Mouse (Mus musculus): ENCODE results near the gene Pde4d. TPM values are rescaled to one million over a fixed set of nuclear protein-coding genes. Genes with fewer than 3 reads are reported as not detected.

The Pde4d gene
- polyA plus RNA-seq, 1 experiment from 2014 or later = 29.2 TPM

- no peak overlapping the region for H3K9ac ChIP-seq (ENCODE audit: low read length)
- 48% methylated on average over 2 of the region's 2 CpGs for WGBS
- H3K27ac ChIP-seq (replicated peaks in 1 of 2; ENCODE audit: control insufficient read depth in 1 of 2, insufficient read depth in 1 of 2, low read depth in 2 of 2, low read length in 2 of 2) = no peak overlapping the region
- H3K4me1 ChIP-seq (ENCODE audit: control insufficient read depth in 2 of 2, insufficient read depth in 2 of 2, low read length in 2 of 2) = 0 out of 4 replicates have a peak, but pooled peaks cover 2 to 4% of the 10 kb centered on the region in 2 experiments
- no peaks in the 10 kb centered on the region for H3K27me3 ChIP-seq (ENCODE audit: control insufficient read depth, insufficient read depth, low read length)
- H3K36me3 ChIP-seq (ENCODE audit: control insufficient read depth, insufficient read depth, low read length) = no peaks in the 10 kb centered on the region
- H3K4me2 ChIP-seq (ENCODE audit: low read length) = no peak overlapping the region
- H3K4me3 ChIP-seq (ENCODE audit: control insufficient read depth in 1 of 2, insufficient read depth in 1 of 2, low read depth in 1 of 2, low read length in 2 of 2) = no peak overlapping the region
- no peak for ATAC-seq (ENCODE audit: insufficient number of reproducible peaks, insufficient read depth, low FRiP score, low read depth)
- H3K9me3 ChIP-seq (ENCODE audit: control insufficient read depth, low read length) = no peaks in the 10 kb centered on the region
Observed at GRCm38 (mm10) chr13:108429623-108430022, 20.1 kb upstream of the Pde4d start.

- WGBS = 87% methylated on average over 3 of the region's 3 CpGs
- no peak overlapping the region for H3K27ac ChIP-seq (replicated peaks in 1 of 2; ENCODE audit: control insufficient read depth in 1 of 2, insufficient read depth in 1 of 2, low read depth in 2 of 2, low read length in 2 of 2)
- 0 out of 4 replicates have a peak, but pooled peaks cover 2 to 4% of the 10 kb centered on the region in 2 experiments for H3K4me1 ChIP-seq (ENCODE audit: control insufficient read depth in 2 of 2, insufficient read depth in 2 of 2, low read length in 2 of 2)
- H3K9me3 ChIP-seq (ENCODE audit: control insufficient read depth, low read length) = no peaks in the 10 kb centered on the region
- no peak overlapping the region for H3K4me2 ChIP-seq (ENCODE audit: low read length)
- no peak for ATAC-seq (ENCODE audit: insufficient number of reproducible peaks, insufficient read depth, low FRiP score, low read depth)
- H3K27me3 ChIP-seq (ENCODE audit: control insufficient read depth, insufficient read depth, low read length) = no peaks in the 10 kb centered on the region
- H3K4me3 ChIP-seq (ENCODE audit: control insufficient read depth in 1 of 2, insufficient read depth in 1 of 2, low read depth in 1 of 2, low read length in 2 of 2) = no peak overlapping the region
- H3K36me3 ChIP-seq (ENCODE audit: control insufficient read depth, insufficient read depth, low read length) = no peaks in the 10 kb centered on the region
- no peak overlapping the region for H3K9ac ChIP-seq (ENCODE audit: low read length)
Observed at GRCm38 (mm10) chr13:108431776-108432175, 18.0 kb upstream of the Pde4d start.

GRCm38 (mm10) chr13:108435687-108436086 is 14.1 kb upstream of the Pde4d start:
- no peak overlapping the region for H3K4me2 ChIP-seq (ENCODE audit: low read length)
- H3K4me3 ChIP-seq (ENCODE audit: control insufficient read depth in 1 of 2, insufficient read depth in 1 of 2, low read depth in 1 of 2, low read length in 2 of 2) = no peak overlapping the region
- no peaks in the 10 kb centered on the region for H3K9me3 ChIP-seq (ENCODE audit: control insufficient read depth, low read length)
- H3K27me3 ChIP-seq (ENCODE audit: control insufficient read depth, insufficient read depth, low read length) = no peaks in the 10 kb centered on the region
- no peak for ATAC-seq (ENCODE audit: insufficient number of reproducible peaks, insufficient read depth, low FRiP score, low read depth)
- H3K27ac ChIP-seq (replicated peaks in 1 of 2; ENCODE audit: control insufficient read depth in 1 of 2, insufficient read depth in 1 of 2, low read depth in 2 of 2, low read length in 2 of 2) = no peak overlapping the region
- 0 out of 4 replicates have a peak, but pooled peaks cover 0 to 4% of the 10 kb centered on the region in 2 experiments for H3K4me1 ChIP-seq (ENCODE audit: control insufficient read depth in 2 of 2, insufficient read depth in 2 of 2, low read length in 2 of 2)
- no peak overlapping the region for H3K9ac ChIP-seq (ENCODE audit: low read length)
- no peaks in the 10 kb centered on the region for H3K36me3 ChIP-seq (ENCODE audit: control insufficient read depth, insufficient read depth, low read length)

GRCm38 (mm10) chr13:108437424-108437823 is 12.3 kb upstream of the Pde4d start:
- H3K4me2 ChIP-seq (ENCODE audit: low read length) = no peak overlapping the region
- WGBS = 27% methylated on average over 2 of the region's 2 CpGs
- no peak for ATAC-seq (ENCODE audit: insufficient number of reproducible peaks, insufficient read depth, low FRiP score, low read depth)
- H3K36me3 ChIP-seq (ENCODE audit: control insufficient read depth, insufficient read depth, low read length) = no peaks in the 10 kb centered on the region
- no peak overlapping the region for H3K4me3 ChIP-seq (ENCODE audit: control insufficient read depth in 1 of 2, insufficient read depth in 1 of 2, low read depth in 1 of 2, low read length in 2 of 2)
- no peaks in the 10 kb centered on the region for H3K27me3 ChIP-seq (ENCODE audit: control insufficient read depth, insufficient read depth, low read length)
- no peak overlapping the region for H3K27ac ChIP-seq (replicated peaks in 1 of 2; ENCODE audit: control insufficient read depth in 1 of 2, insufficient read depth in 1 of 2, low read depth in 2 of 2, low read length in 2 of 2)
- H3K9me3 ChIP-seq (ENCODE audit: control insufficient read depth, low read length) = no peaks in the 10 kb centered on the region
- no peak overlapping the region for H3K9ac ChIP-seq (ENCODE audit: low read length)
- H3K4me1 ChIP-seq (ENCODE audit: control insufficient read depth in 2 of 2, insufficient read depth in 2 of 2, low read length in 2 of 2) = 0 out of 4 replicates have a peak, but pooled peaks cover 0 to 4% of the 10 kb centered on the region in 2 experiments

GRCm38 (mm10) chr13:108439012-108439411 is 10.7 kb upstream of the Pde4d start:
- no peaks in the 10 kb centered on the region for H3K36me3 ChIP-seq (ENCODE audit: control insufficient read depth, insufficient read depth, low read length)
- 94% methylated on average over 1 of the region's 1 CpGs for WGBS
- ATAC-seq (ENCODE audit: insufficient number of reproducible peaks, insufficient read depth, low FRiP score, low read depth) = no peak
- H3K9ac ChIP-seq (ENCODE audit: low read length) = no peak overlapping the region
- H3K9me3 ChIP-seq (ENCODE audit: control insufficient read depth, low read length) = no peaks in the 10 kb centered on the region
- no peak overlapping the region for H3K27ac ChIP-seq (replicated peaks in 1 of 2; ENCODE audit: control insufficient read depth in 1 of 2, insufficient read depth in 1 of 2, low read depth in 2 of 2, low read length in 2 of 2)
- no peak overlapping the region for H3K4me3 ChIP-seq (ENCODE audit: control insufficient read depth in 1 of 2, insufficient read depth in 1 of 2, low read depth in 1 of 2, low read length in 2 of 2)
- no peaks in the 10 kb centered on the region for H3K27me3 ChIP-seq (ENCODE audit: control insufficient read depth, insufficient read depth, low read length)
- no peak overlapping the region for H3K4me2 ChIP-seq (ENCODE audit: low read length)
- 0 out of 4 replicates have a peak, but pooled peaks cover 0 to 4% of the 10 kb centered on the region in 2 experiments for H3K4me1 ChIP-seq (ENCODE audit: control insufficient read depth in 2 of 2, insufficient read depth in 2 of 2, low read length in 2 of 2)

- Histone ChIP-seq H3K36me3 (ENCODE audit: control insufficient read depth, insufficient read depth, low read length) (no peaks in the 10 kb centered on the region), H3K4me2 (ENCODE audit: low read length) (no peak overlapping the region)
Observed at GRCm38 (mm10) chr13:108448348-108448931, 1.3 kb upstream of the Pde4d start.

GRCm38 (mm10) chr13:108451122-108451521 is 1.4 kb downstream of the Pde4d start:
- 83% methylated on average over 2 of the region's 2 CpGs for WGBS
- H3K9ac ChIP-seq (ENCODE audit: low read length) = no peak overlapping the region
- 0 out of 2 replicates have a peak overlapping the region, but pooled peaks have one; percentile 31 for H3K4me2 ChIP-seq (ENCODE audit: low read length)
- H3K4me1 ChIP-seq (ENCODE audit: control insufficient read depth in 2 of 2, insufficient read depth in 2 of 2, low read length in 2 of 2) = peaks cover 11 to 35% of the 10 kb centered on the region in 2 experiments
- H3K27me3 ChIP-seq (ENCODE audit: control insufficient read depth, insufficient read depth, low read length) = no peaks in the 10 kb centered on the region
- no peak overlapping the region for H3K4me3 ChIP-seq (ENCODE audit: control insufficient read depth in 1 of 2, insufficient read depth in 1 of 2, low read depth in 1 of 2, low read length in 2 of 2)
- H3K36me3 ChIP-seq (ENCODE audit: control insufficient read depth, insufficient read depth, low read length) = no peaks in the 10 kb centered on the region
- no peak overlapping the region for H3K27ac ChIP-seq (replicated peaks in 1 of 2; ENCODE audit: control insufficient read depth in 1 of 2, insufficient read depth in 1 of 2, low read depth in 2 of 2, low read length in 2 of 2)
- no peak for ATAC-seq (ENCODE audit: insufficient number of reproducible peaks, insufficient read depth, low FRiP score, low read depth)
- H3K9me3 ChIP-seq (ENCODE audit: control insufficient read depth, low read length) = no peaks in the 10 kb centered on the region

More at GRCm38 (mm10) chr13:108448348-108448931, 1.3 kb upstream of the Pde4d start:
- ATAC-seq (ENCODE audit: insufficient number of reproducible peaks, insufficient read depth, low FRiP score, low read depth) = no peak
- Histone ChIP-seq H3K9me3 (ENCODE audit: control insufficient read depth, low read length) (no peaks in the 10 kb centered on the region), H3K9ac (ENCODE audit: low read length) (no peak overlapping the region), H3K27ac (replicated peaks in 1 of 2; ENCODE audit: control insufficient read depth in 1 of 2, insufficient read depth in 1 of 2, low read depth in 2 of 2, low read length in 2 of 2) (no peak overlapping the region), H3K4me3 (ENCODE audit: control insufficient read depth in 1 of 2, insufficient read depth in 1 of 2, low read depth in 1 of 2, low read length in 2 of 2) (no peak overlapping the region), H3K27me3 (ENCODE audit: control insufficient read depth, insufficient read depth, low read length) (no peaks in the 10 kb centered on the region), H3K4me1 (ENCODE audit: control insufficient read depth in 2 of 2, insufficient read depth in 2 of 2, low read length in 2 of 2) (peaks cover 7 to 28% of the 10 kb centered on the region in 2 experiments)
- WGBS = 82% methylated on average over 11 of the region's 11 CpGs
